Mouse (Mus musculus) kidney, postnatal 0 days (tissue): ENCODE data around the gene Emilin2. TPM values are rescaled to one million over a fixed set of nuclear protein-coding genes. Genes with fewer than 3 reads are reported as not detected.

ENCODE experiments used
- ATAC-seq: fragments of 200-750 bp; cut with Nextera tagmentation; replicated peaks from 2 replicates; pipeline ENCODE4 v1.8.0; 2017; ENCODE audit warnings: low read depth, moderate number of reproducible peaks, moderate TSS enrichment, moderate library complexity; ENCODE audit not compliant: low FRiP score
- DNase-seq: peaks from one replicate; pipeline ENCODE4 v3.0.0-alpha.2; 2016; ENCODE audit warnings: low spot score
- H3K27ac ChIP-seq: fragments of 300-500 bp; sonication (generic); 2 replicates; pipeline ENCODE4 v1.5.1; 2014; ENCODE audit warnings: mild to moderate bottlenecking
- H3K27me3 ChIP-seq: fragments of 300-500 bp; sonication (generic); 2 replicates; pipeline ENCODE4 v1.6.1; 2014; ENCODE audit warnings: low read length, mixed read lengths; ENCODE audit not compliant: insufficient read depth
- H3K36me3 ChIP-seq: fragments of 300-500 bp; sonication (generic); 2 replicates; pipeline ENCODE4 v1.6.1; 2014; ENCODE audit warnings: low read length, mixed read lengths; ENCODE audit not compliant: insufficient read depth
- H3K4me1 ChIP-seq: fragments of 300-500 bp; sonication (generic); replicated peaks from 2 replicates; pipeline ENCODE4 v1.6.1; 2014; ENCODE audit warnings: antibody characterized with exemption, low read length, mixed read lengths; ENCODE audit not compliant: insufficient read depth
- H3K4me2 ChIP-seq: fragments of 300-500 bp; sonication (generic); 2 replicates; pipeline ENCODE4 v1.6.1; 2014; ENCODE audit warnings: mild to moderate bottlenecking, low read length, moderate library complexity, mixed read lengths
- H3K4me3 ChIP-seq: fragments of 300-500 bp; sonication (generic); replicated peaks from 2 replicates; pipeline ENCODE4 v1.5.1; 2014; ENCODE audit warnings: low read depth, low read length
- H3K9ac ChIP-seq: fragments of 300-500 bp; sonication (generic); 2 replicates; pipeline ENCODE4 v1.6.1; 2014; ENCODE audit warnings: low read depth, low read length
- H3K9me3 ChIP-seq: fragments of 300-500 bp; sonication (generic); replicated peaks from 2 replicates; pipeline ENCODE4 v1.6.1; 2016; ENCODE audit warnings: low read length, inconsistent platforms, mixed read lengths
- CTCF ChIP-seq: IDR thresholded peaks from 2 replicates; pipeline ENCODE4 v1.5.1; 2016; ENCODE audit warnings: antibody characterized with exemption, low read depth, mild to moderate bottlenecking, moderate library complexity
- WGBS: fragments of 180-500 bp; shearing (Covaris S2); extraction: QIAGEN DNeasy Blood & Tissue Kit; methylation state at CpG from one replicate; pipeline ENCODE4 v1.1.7; 2014; 5-methylcytosine and 5-hydroxymethylcytosine counted together
- polyA plus RNA-seq: library from polyadenylated mRNA; unstranded; fragments of >200 nt; fragmentation: Nextera tagmentation; extraction: Ambion mirVana; gene quantifications from 2 replicates; pipeline ENCODE4 v1.2.1, GENCODE M21; 2015

Emilin2 gene
- 2.3 and 2.4 TPM in 2 replicates for polyA plus RNA-seq

DNA sequence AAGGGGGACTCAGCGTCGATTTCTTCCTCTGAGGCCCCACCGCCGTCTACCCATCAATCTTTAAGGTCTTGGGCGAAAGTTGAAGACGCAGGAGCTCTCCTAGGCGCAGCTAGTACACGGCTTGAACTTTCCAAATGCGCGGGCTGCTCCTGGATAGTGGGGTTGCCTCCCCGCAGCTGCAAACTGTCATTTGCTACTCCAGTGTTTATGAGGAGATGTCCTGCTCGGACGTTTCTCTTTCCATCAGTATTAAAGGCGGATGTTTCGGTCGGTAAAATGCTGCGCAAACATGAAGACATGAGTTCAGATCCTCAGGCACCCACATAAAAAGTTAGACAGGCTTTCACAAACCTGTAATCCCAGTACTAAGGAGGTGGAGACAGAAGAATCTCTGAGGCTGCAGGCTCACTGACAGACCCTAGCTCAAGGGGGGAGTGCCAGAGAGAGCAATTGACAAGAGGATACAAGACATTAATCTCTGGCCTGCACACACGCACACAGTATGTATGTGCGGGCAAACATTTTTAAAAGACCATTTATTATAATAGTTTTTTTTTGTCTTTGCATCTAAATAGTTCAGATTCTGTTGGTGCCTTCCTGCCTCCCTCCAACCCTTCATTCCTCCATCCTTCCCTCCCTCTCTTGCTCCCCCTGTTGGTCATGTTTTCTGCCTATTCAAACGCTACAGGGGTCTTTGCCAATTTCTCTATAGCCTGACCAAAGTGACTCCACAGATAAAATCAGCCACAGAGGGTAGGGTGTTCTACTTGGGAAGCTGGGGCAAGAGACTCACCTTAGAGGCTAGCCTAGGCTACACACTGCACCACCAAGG, at the start of gene Emilin2:
Gene Emilin2, minus strand, starts transcription at position 639 of the 832 bp plus-strand sequence.
- peak within 1 kb of the TSS; percentile 51 for H3K4me3 ChIP-seq
- H3K27me3 ChIP-seq = peaks cover 12% of the 10 kb centered on the region
- peak; percentile 69 for TF ChIP-seq CTCF
- no peaks in the 10 kb centered on the region for H3K36me3 ChIP-seq
- ATAC-seq = no peak
- peak within 1 kb of the TSS; percentile 57 for H3K9ac ChIP-seq
- peak; percentile 53 for DNase-seq
- H3K27ac ChIP-seq = no peak within 1 kb of the TSS
- H3K4me1 ChIP-seq = no peaks in the 10 kb centered on the region; the same call in 1 of the 2 replicates
- H3K9me3 ChIP-seq = no peaks in the 10 kb centered on the region
- H3K4me2 ChIP-seq = peak within 1 kb of the TSS; percentile 99
- WGBS = 6% methylated on average over 20 of the region's 20 CpGs

DNA sequence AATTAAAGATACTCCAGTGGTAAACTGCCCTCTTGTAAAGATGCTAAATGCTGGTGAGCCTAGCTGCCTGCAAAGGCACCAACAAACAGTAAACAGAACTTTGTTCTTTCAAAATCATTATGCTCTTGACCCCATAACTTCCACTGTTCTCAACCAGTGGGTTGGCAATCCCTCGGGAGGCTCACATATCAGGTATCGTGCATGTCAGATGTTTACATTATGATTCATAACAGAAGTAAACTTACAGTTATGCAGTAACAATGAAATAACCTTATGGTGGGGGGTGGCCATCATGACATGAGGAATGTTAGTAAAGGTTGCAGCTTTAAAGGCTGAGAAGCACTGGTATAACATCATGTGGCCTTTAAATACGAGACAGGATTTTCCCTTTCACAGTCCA, 43.7 kb upstream of the Emilin2 start:
- WGBS = 78% methylated on average over 3 of the region's 3 CpGs
- no peaks in the 10 kb centered on the region for H3K9me3 ChIP-seq
- H3K4me2 ChIP-seq = no peak overlapping the region
- H3K9ac ChIP-seq = no peak overlapping the region
- ATAC-seq = no peak
- no peaks in the 10 kb centered on the region for H3K4me1 ChIP-seq
- TF ChIP-seq CTCF = no peak
- H3K27ac ChIP-seq = no peak overlapping the region
- H3K36me3 ChIP-seq = peaks cover 35% of the 10 kb centered on the region
- H3K4me3 ChIP-seq = no peak overlapping the region
- H3K27me3 ChIP-seq = no peaks in the 10 kb centered on the region
- DNase-seq = no peak

DNA sequence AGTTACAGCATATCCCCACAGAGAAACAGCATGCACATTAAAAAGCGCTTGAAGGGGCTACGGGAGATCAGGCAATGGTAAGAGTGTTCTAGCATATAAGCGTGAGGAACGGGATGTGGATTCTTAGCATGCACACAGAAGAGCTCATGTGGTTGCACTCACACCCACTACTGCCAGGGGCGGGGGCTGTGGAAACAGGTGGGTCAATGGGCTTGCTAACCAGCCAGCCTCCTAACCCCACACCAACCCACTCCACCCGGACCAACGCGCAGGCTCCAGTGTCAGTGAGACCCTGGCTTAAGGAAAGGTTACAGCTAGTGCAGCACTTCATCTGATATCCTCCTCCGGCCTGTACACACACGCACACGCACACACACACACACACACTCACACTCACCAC, 42.4 kb upstream of the Emilin2 start:
- Histone ChIP-seq H3K36me3 (peaks cover 24% of the 10 kb centered on the region), H3K4me3 (no peak overlapping the region), H3K4me1 (no peaks in the 10 kb centered on the region), H3K27ac (no peak overlapping the region), H3K4me2 (no peak overlapping the region), H3K9ac (no peak overlapping the region), H3K9me3 (no peaks in the 10 kb centered on the region), H3K27me3 (no peaks in the 10 kb centered on the region)
- ATAC-seq = no peak
- TF ChIP-seq CTCF = no peak
- no peak for DNase-seq
- 94% methylated on average over 11 of the region's 11 CpGs for WGBS

DNA sequence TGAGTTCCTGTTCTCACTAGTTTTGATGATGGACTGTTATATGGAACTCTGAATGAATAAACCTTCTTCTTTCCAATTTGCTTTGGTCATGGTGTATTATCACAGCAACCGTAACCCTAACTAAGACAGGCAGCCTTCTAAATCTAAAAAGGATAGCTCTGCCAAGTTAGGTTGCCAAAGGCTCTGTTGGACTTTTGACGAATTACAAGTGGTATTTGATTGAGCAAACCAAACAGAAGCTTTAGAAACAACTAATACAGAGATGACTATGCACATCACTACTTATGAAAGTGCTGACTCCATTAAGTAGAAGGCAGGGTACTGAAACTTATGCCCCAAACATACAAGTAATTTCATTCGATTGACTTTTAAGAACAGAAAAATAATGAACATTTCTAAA, 36.4 kb upstream of the Emilin2 start:
- Histone ChIP-seq H3K9ac (no peak overlapping the region), H3K36me3 (peaks cover 49% of the 10 kb centered on the region), H3K4me2 (no peak overlapping the region), H3K4me3 (no peak overlapping the region), H3K27ac (no peak overlapping the region), H3K4me1 (no peaks in the 10 kb centered on the region), H3K27me3 (no peaks in the 10 kb centered on the region), H3K9me3 (no peaks in the 10 kb centered on the region)
- ATAC-seq (no peak), DNase-seq (no peak)
- no peak for TF ChIP-seq CTCF
- 94% methylated on average over 3 of the region's 3 CpGs for WGBS

DNA sequence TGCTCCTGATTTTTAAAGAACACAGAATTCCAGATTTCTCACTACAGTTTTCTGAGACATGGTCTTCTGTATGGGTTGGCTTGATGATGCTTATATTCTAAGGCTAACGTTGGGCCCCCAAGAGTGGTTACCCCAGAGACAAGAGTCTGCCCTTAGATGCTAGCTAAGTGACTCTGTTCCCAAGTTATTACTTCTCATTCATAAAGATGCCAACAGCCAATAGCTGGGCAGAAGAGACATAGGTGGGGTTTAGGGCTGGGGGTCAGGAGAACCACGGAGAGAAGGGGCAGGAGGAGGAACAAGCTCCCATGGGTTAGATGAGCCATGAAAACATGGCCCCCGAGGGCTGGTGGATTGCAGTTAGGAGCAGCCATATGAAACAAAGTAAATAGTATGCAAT, 30.2 kb upstream of the Emilin2 start:
- DNase-seq = no peak
- H3K9me3 ChIP-seq = no peaks in the 10 kb centered on the region
- 77% methylated on average over 3 of the region's 3 CpGs for WGBS
- no peak overlapping the region for H3K4me2 ChIP-seq
- no peak overlapping the region for H3K27ac ChIP-seq
- no peak for ATAC-seq
- H3K9ac ChIP-seq = no peak overlapping the region
- H3K27me3 ChIP-seq = no peaks in the 10 kb centered on the region
- no peak for TF ChIP-seq CTCF
- no peak overlapping the region for H3K4me3 ChIP-seq
- no peaks in the 10 kb centered on the region for H3K4me1 ChIP-seq
- H3K36me3 ChIP-seq = peaks cover 20% of the 10 kb centered on the region

DNA sequence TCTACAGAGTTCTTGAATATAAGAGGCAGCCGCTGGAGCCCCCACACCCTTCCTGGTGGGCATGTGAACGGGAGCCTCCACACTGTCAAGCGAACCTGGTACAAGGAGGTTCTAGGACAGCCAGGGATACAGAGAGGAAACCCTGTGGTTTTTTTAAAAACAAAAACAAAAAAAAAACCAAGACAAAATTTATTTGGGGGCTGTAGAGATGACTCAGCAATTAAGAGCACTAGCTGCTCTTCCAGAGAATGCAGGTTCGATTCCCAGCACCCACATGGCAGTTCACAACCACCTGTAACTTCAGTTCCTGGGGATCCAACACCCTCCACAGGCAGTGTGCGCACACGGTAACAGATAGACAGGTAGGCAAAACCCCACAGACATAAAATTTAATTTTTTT, 26.8 kb upstream of the Emilin2 start:
- 98% methylated on average over 6 of the region's 6 CpGs for WGBS
- ATAC-seq (no peak), DNase-seq (no peak)
- Histone ChIP-seq H3K4me2 (no peak overlapping the region), H3K27me3 (no peaks in the 10 kb centered on the region), H3K9me3 (no peaks in the 10 kb centered on the region), H3K4me3 (no peak overlapping the region), H3K9ac (no peak overlapping the region), H3K4me1 (no peaks in the 10 kb centered on the region), H3K27ac (no peak overlapping the region), H3K36me3 (0 out of 2 replicates have a peak, but pooled peaks cover 4% of the 10 kb centered on the region)
- TF ChIP-seq CTCF = no peak
